Mouse (Mus musculus) midbrain, embryonic 13.5 days (tissue): ENCODE data around the gene Cog8. TPM values are rescaled to one million over a fixed set of nuclear protein-coding genes. Genes with fewer than 3 reads are reported as not detected.

Source experiments
- ATAC-seq: fragments of 200-750 bp; cut with Nextera tagmentation; 2 replicates; pipeline ENCODE4 v1.8.0; 2017; ENCODE audit warnings: mild to moderate bottlenecking, moderate TSS enrichment, moderate library complexity
- H3K27ac ChIP-seq: fragments of 300-500 bp; sonication (generic); 2 replicates; pipeline ENCODE4 v1.5.1; 2015; ENCODE audit warnings: inconsistent platforms, mild to moderate bottlenecking, moderate library complexity
- H3K27me3 ChIP-seq: fragments of 300-500 bp; sonication (generic); 2 replicates; pipeline ENCODE4 v1.6.1; 2015; ENCODE audit warnings: mild to moderate bottlenecking, inconsistent platforms
- H3K36me3 ChIP-seq: fragments of 300-500 bp; sonication (generic); 2 replicates; pipeline ENCODE4 v1.6.1; 2015; ENCODE audit warnings: mild to moderate bottlenecking, inconsistent platforms
- H3K4me1 ChIP-seq: fragments of 300-500 bp; sonication (generic); replicated peaks from 2 replicates; pipeline ENCODE4 v1.6.1; 2015; ENCODE audit warnings: inconsistent platforms
- H3K4me2 ChIP-seq: fragments of 300-500 bp; sonication (generic); replicated peaks from 2 replicates; pipeline ENCODE4 v1.6.1; 2015; ENCODE audit warnings: moderate library complexity, mild to moderate bottlenecking, inconsistent platforms
- H3K4me3 ChIP-seq: fragments of 300-500 bp; sonication (generic); replicated peaks from 2 replicates; pipeline ENCODE4 v1.5.1; 2015; ENCODE audit warnings: mild to moderate bottlenecking, inconsistent platforms
- H3K9ac ChIP-seq: fragments of 300-500 bp; sonication (generic); replicated peaks from 2 replicates; pipeline ENCODE4 v1.6.1; 2015; ENCODE audit warnings: mild to moderate bottlenecking, inconsistent platforms
- H3K9me3 ChIP-seq: fragments of 300-500 bp; sonication (generic); 2 replicates; pipeline ENCODE4 v1.6.1; 2016; ENCODE audit warnings: mild to moderate bottlenecking, inconsistent platforms
- WGBS: fragments of 180-500 bp; shearing (Covaris S2); methylation state at CpG from one replicate; pipeline ENCODE4 v1.1.7; 2015; 5-methylcytosine and 5-hydroxymethylcytosine counted together
- polyA plus RNA-seq: library from polyadenylated mRNA; unstranded; fragments of >200 nt; fragmentation: Nextera tagmentation; extraction: Ambion mirVana; gene quantifications from 2 replicates; pipeline ENCODE4 v1.2.1, GENCODE M21; 2015

The Cog8 gene
- polyA plus RNA-seq, 1 experiment from 2014 or later, result 42.0 TPM

DNA sequence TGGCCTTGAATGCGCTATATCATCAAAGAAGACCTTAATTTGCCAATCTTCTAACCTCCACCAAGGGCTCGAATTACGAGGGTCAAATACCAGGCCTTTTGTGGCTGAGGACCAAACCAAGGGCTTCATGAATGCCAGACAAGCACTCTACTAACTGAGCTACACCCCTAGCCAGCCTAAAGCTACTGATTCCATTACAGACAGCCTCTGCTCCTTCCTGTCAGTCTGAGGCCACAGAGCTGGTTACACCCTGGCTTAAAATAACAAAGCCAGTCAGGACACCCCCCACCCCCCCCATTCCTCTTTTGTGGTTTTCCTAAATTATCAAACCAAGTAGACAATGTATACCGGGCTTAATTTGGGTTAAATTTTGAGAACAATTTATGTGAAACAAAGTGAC is 17.2 kb upstream of the Cog8 start:
- H3K36me3 ChIP-seq, result peaks cover 93% of the 10 kb centered on the region
- no peaks in the 10 kb centered on the region for H3K9me3 ChIP-seq
- no peaks in the 10 kb centered on the region for H3K4me1 ChIP-seq
- no peak for ATAC-seq
- WGBS, result 89% methylated on average over 4 of the region's 4 CpGs
- H3K4me3 ChIP-seq, result no peak overlapping the region
- no peak overlapping the region for H3K27ac ChIP-seq
- H3K4me2 ChIP-seq, result no peak overlapping the region
- no peaks in the 10 kb centered on the region for H3K27me3 ChIP-seq
- no peak overlapping the region for H3K9ac ChIP-seq

DNA sequence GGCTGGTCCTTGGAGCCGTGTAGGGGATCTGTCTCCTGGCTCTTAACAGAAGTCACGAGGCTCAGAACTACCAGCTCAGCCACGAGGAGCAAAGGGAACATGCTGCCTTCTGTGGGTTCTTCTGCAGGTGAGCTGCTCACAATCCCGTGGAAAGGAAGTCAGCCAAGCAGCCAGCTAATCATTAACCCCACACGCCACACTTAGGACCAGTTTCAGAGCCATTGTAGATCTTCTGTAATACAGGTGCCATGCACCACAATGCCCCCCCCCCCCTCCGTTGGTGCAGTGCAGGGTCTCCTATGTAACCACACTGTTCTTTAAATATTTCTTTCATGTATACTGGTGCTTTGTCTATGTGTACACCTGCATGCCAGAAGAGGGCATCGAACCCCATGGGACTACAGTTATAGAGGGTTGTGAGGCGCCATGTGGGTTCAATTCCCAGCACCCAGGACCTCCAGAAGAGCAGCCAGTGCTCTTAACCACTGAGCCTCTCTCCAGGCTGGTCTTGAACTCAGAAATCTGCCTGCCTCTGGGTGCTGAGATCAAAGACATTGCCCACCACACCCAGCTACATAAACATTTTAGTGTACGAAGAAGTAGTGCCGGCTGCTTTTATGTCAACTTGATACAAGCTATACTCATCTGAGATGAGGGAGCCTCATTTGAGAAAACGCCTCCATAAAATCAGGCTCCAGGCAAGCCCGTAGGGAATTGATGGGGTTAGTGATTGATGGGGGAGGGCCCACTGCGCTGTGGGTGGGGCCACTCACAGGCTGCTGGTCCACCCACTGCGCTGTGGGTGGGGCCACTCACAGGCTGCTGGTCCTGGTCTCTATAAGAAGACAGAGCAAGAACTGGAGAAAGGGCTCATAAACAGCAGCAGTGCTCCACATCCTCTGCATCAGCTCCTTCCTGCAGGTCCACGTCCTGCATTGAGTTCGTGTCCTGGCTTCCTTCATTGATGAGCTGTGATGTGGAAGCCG is 9.3 kb upstream of the Cog8 start, which contains the start of gene Tmed6:
Gene Tmed6, minus strand, starts transcription at position 134 of the 986 bp plus-strand sequence.
- Histone ChIP-seq H3K27me3 (no peaks in the 10 kb centered on the region), H3K4me2 (no peak within 1 kb of the TSS), H3K4me3 (no peak within 1 kb of the TSS), H3K27ac (no peak within 1 kb of the TSS), H3K4me1 (no peaks in the 10 kb centered on the region), H3K36me3 (peaks cover 21% of the 10 kb centered on the region), H3K9ac (no peak within 1 kb of the TSS), H3K9me3 (no peaks in the 10 kb centered on the region)
- no peak for ATAC-seq
- WGBS, result 73% methylated on average over 17 of the region's 17 CpGs

DNA sequence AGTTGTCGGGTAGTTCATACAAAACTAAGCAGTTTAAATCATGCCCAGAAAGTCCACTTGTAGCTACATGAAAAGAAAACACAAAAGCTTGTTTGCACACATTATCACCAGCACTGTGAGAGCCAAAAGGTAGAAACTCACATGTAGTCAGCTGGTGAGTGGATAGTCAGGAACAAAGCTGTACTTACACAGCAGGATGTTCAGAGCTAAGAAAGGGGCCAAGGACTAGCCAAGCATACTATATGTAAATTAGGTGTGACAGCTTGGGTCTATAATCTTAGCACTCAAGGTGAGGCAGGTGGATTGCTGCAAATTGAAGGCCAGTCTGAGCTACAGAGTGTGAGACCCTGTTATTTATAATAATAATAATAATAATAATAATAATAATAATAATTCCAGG is 6.1 kb upstream of the Cog8 start:
- no peaks in the 10 kb centered on the region for H3K9me3 ChIP-seq
- 87% methylated on average over 1 of the region's 1 CpGs for WGBS
- no peak overlapping the region for H3K4me2 ChIP-seq
- no peak overlapping the region for H3K4me3 ChIP-seq
- H3K27me3 ChIP-seq, result no peaks in the 10 kb centered on the region
- H3K4me1 ChIP-seq, result peaks cover 9% of the 10 kb centered on the region
- peaks cover 21% of the 10 kb centered on the region for H3K36me3 ChIP-seq
- H3K27ac ChIP-seq, result no peak overlapping the region
- H3K9ac ChIP-seq, result no peak overlapping the region
- ATAC-seq, result no peak

DNA sequence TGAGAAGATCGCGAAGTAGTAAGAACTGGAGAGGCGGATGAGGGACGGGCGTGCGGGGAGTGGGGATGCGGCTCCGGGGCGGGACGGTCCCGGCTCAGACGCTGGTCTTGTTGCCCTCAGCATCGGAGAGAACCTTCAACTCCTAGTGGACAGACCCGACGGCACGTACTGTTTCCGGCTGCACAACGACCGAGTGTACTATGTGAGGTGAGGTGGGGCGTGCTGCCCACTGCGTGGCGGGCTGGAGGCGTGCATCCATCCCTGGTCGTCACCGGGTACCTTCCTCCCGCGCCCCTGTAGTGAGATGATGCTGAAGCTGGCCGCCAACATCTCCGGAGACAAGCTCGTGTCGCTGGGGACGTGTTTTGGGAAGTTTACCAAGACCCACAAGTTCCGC is 482 bp upstream of the Cog8 start:
- Histone ChIP-seq H3K4me1 (peaks cover 29% of the 10 kb centered on the region), H3K36me3 (peaks cover 49% of the 10 kb centered on the region), H3K4me3 (peak overlapping the region; percentile 71), H3K4me2 (peak overlapping the region; percentile 98), H3K9me3 (no peaks in the 10 kb centered on the region), H3K27me3 (no peaks in the 10 kb centered on the region), H3K27ac (0 out of 2 replicates have a peak overlapping the region, but pooled peaks have one; percentile 25), H3K9ac (peak overlapping the region; percentile 78)
- ATAC-seq, result peak; percentile 87
- whole genome bisulfite sequencing, result under 1% methylated on average over 33 of the region's 33 CpGs

DNA sequence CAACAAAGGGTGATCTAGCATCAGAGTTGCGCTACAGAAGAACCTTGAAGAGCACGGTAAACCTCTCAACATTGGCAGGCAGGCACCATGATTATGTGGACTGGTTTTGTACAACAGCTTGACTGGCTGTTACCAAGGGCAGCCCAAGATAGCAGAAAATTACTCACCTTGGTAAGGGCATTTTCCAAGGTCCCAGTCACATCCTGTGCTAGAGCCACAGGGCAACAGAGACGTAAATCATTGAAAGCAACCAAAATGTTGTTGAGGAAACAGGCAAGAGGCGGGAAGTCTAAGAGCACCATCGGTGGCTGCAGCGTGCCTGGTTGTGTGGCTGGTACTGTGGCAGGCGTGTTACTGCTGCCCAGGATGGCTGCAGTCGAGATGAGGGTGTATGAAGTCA is 4.4 kb downstream of the Cog8 start:
- H3K9ac ChIP-seq, result no peak overlapping the region
- H3K27ac ChIP-seq, result no peak overlapping the region
- H3K4me1 ChIP-seq, result peaks cover 36% of the 10 kb centered on the region
- no peaks in the 10 kb centered on the region for H3K9me3 ChIP-seq
- no peaks in the 10 kb centered on the region for H3K27me3 ChIP-seq
- 96% methylated on average over 8 of the region's 8 CpGs for WGBS
- no peak overlapping the region for H3K4me3 ChIP-seq
- no peak for ATAC-seq
- H3K36me3 ChIP-seq, result peaks cover 58% of the 10 kb centered on the region
- H3K4me2 ChIP-seq, result no peak overlapping the region

DNA sequence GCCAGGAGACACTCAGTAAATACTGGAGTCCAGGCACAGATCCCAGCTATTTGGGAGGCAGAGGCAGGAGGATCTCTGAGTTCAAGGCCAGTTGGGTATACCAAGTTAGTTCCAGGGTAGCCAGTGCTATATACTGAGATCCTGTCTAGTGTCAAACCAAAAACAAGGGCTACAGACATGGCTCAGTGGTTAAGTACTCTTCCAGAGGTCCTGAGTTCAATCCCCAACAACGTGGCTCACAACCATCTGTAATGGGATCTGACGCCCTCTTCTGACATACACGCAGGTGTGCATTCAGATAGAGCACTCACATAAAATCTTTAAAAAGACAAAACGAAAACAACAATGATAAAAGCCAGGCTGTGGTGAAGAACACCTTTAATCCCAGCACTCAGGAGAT is 7.0 kb downstream of the Cog8 start:
- H3K36me3 ChIP-seq, result peaks cover 81% of the 10 kb centered on the region
- H3K27ac ChIP-seq, result no peak overlapping the region
- no peaks in the 10 kb centered on the region for H3K27me3 ChIP-seq
- peak overlapping the region; percentile 78 for H3K4me2 ChIP-seq
- H3K9ac ChIP-seq, result no peak overlapping the region
- peaks cover 24% of the 10 kb centered on the region for H3K4me1 ChIP-seq
- peak overlapping the region; percentile 79 for H3K4me3 ChIP-seq
- 97% methylated on average over 4 of the region's 4 CpGs for WGBS
- no peak for ATAC-seq
- no peaks in the 10 kb centered on the region for H3K9me3 ChIP-seq

DNA sequence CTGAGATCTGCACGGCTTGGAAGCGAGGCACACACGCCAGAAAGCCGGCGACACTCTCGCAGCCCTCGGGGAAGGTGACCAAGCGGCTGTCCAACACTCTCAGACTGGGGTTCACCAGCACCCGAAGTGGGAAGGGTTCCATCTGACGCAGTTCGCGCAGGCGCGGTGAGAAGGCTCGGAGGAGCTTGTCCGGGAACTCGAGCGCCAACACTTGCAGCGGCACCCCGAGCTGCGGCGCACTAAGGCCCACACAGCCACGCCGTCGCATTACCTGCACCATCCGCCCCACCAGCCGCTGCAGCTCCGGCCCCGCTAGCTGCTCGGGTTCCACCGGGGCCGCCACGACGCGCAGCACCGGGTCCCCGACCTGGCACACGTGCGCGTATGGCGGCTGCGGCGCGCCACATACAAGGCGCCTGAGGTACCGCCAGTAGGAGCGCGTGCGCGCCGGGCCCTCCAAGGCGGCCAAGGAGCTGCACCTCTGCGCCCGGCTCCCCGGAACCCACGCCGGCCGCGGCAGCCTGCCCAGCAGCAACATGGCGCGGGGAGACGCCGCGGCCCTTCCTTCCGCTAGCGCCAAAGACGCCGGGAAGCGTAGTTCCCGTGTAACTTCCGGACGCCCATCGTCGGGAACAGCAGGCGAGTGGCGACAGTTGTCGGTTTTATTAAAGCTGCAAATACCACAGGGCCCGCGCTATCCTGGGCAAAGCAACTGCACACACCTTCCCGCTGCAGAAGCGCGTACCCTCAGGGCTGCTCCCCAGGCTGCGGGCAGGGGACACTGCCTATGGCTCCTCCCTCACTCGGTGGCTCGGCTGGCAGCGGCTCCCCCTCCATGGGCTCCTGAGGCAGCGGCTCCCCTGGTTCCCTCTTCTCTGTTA is 8.2 kb downstream of the Cog8 start, which contains the start of gene Pdf:
Gene Pdf, minus strand, starts transcription at position 554 of the 881 bp plus-strand sequence.
- Histone ChIP-seq H3K4me2 (peak within 1 kb of the TSS; percentile 78), H3K4me1 (peaks cover 24% of the 10 kb centered on the region), H3K27ac (peak within 1 kb of the TSS; percentile 91), H3K9me3 (no peaks in the 10 kb centered on the region), H3K4me3 (peak within 1 kb of the TSS; percentile 79), H3K27me3 (no peaks in the 10 kb centered on the region), H3K9ac (peak within 1 kb of the TSS; percentile 82), H3K36me3 (peaks cover 81% of the 10 kb centered on the region)
- under 1% methylated on average over 87 of the region's 87 CpGs for WGBS
- ATAC-seq, result peak; percentile 89

DNA sequence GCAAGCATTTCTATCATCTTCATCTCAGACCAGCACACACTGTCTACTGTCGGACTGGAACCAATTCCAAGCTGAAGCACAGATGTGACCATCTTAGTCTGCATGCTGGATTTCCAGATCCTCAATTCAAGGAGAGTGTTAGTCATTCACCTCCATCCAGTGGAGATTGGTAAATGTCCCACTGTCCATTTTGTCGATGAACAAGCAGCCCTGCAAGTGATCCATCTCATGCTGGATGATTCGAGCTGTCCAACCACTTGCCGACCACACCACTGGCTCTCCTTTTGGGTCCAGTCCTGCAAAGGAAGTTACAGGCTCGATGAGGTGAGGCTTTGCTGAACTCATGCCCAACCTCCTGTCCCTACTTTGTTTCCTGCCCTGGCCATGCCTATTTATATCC is 9.5 kb downstream of the Cog8 start:
- ATAC-seq, result no peak
- no peak overlapping the region for H3K9ac ChIP-seq
- H3K36me3 ChIP-seq, result peaks cover 81% of the 10 kb centered on the region
- H3K27me3 ChIP-seq, result no peaks in the 10 kb centered on the region
- H3K9me3 ChIP-seq, result no peaks in the 10 kb centered on the region
- no peak overlapping the region for H3K27ac ChIP-seq
- peaks cover 24% of the 10 kb centered on the region for H3K4me1 ChIP-seq
- H3K4me2 ChIP-seq, result no peak overlapping the region; the same call in 1 of the 2 replicates
- WGBS, result 91% methylated on average over 5 of the region's 5 CpGs
- no peak overlapping the region for H3K4me3 ChIP-seq

DNA sequence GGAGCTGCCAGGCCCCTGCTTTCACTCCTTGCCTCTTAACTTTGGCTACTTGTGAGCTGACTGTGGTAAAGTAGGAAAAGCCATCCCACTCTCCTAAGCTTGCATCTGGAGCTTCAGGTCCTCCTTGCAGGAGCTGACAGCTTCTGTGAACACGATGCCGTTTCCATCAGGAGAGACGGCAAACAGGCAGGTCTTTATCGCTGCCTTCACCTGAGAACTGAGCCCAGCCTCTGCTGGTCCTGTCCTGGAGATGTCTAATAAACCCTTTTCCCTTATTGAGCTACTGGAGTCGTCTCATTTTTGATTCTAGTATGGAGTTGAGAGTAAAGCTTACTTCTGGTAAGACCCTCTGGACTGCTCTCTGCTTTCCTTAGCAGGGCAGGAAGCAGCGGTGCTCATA is 11.0 kb downstream of the Cog8 start:
- Histone ChIP-seq H3K4me2 (no peak overlapping the region), H3K4me3 (no peak overlapping the region), H3K27ac (no peak overlapping the region), H3K9me3 (no peaks in the 10 kb centered on the region), H3K27me3 (no peaks in the 10 kb centered on the region), H3K9ac (no peak overlapping the region), H3K36me3 (peaks cover 81% of the 10 kb centered on the region), H3K4me1 (peaks cover 24% of the 10 kb centered on the region)
- WGBS, result 91% methylated on average over 6 of the region's 6 CpGs
- no peak for ATAC-seq

DNA sequence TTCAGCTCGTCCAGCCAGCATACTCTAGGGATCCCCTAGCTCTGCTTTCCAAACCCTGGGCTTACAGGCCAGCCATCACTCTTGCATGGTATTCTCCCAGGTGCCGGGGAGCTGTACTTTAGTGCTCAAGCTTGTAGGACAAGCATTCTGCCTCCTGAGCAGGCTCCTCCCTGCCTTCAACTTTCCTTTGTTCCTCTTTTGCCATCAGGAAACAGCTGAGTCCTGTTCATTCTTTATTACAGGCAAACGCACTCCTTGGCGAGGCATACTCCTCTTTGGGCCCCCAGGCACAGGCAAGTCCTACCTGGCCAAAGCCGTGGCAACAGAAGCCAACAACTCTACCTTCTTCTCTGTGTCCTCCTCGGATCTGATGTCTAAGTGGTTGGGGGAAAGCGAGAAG is 15.9 kb downstream of the Cog8 start:
- Histone ChIP-seq H3K36me3 (peaks cover 87% of the 10 kb centered on the region), H3K27me3 (no peaks in the 10 kb centered on the region), H3K4me1 (no peaks in the 10 kb centered on the region), H3K9me3 (no peaks in the 10 kb centered on the region), H3K4me3 (no peak overlapping the region), H3K9ac (no peak overlapping the region), H3K27ac (no peak overlapping the region), H3K4me2 (no peak overlapping the region)
- ATAC-seq, result no peak
- 88% methylated on average over 7 of the region's 7 CpGs for WGBS

DNA sequence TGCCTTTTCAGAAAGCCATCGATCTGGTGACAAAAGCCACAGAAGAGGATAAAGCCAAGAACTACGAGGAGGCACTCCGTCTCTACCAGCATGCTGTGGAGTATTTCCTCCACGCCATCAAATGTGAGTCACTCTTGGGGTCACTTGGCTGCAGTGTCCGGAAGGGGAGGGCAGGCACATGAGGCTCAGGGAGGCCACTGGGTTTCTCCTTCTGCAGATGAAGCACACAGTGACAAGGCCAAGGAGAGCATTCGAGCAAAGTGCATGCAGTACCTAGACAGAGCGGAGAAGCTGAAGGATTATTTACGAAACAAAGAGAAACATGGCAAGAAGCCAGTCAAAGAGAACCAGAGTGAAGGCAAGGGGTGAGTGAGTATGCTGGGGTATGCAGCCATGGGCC is 19.9 kb downstream of the Cog8 start:
- ATAC-seq, result no peak
- WGBS, result 88% methylated on average over 8 of the region's 8 CpGs
- H3K4me3 ChIP-seq, result no peak overlapping the region
- H3K4me2 ChIP-seq, result no peak overlapping the region
- no peaks in the 10 kb centered on the region for H3K27me3 ChIP-seq
- H3K36me3 ChIP-seq, result peaks cover 49% of the 10 kb centered on the region
- no peak overlapping the region for H3K27ac ChIP-seq
- H3K9me3 ChIP-seq, result no peaks in the 10 kb centered on the region
- peaks cover 27% of the 10 kb centered on the region for H3K4me1 ChIP-seq
- H3K9ac ChIP-seq, result no peak overlapping the region

DNA sequence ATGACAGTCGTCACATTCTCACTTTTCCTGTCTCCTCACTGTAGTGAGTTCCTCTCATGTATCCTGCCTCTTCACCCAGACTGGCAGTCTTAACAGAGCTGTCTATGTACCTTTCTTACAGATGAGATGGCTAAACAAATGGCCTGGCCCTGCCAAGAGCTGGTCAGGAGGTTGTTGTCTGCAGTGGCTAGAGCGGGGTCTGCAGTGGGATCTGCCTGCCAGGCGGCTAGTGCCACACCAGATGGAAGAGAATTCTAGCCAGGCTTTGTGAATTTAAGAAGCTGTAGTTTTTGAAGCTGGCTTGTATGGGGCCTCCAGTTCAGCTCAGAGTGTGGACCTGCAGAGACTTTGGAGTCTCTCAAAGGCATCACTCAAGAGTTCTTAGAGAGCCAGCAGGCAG is 20.8 kb downstream of the Cog8 start:
- peaks cover 39% of the 10 kb centered on the region for H3K36me3 ChIP-seq
- H3K4me1 ChIP-seq, result peaks cover 27% of the 10 kb centered on the region
- no peak overlapping the region for H3K4me3 ChIP-seq
- no peaks in the 10 kb centered on the region for H3K27me3 ChIP-seq
- H3K9me3 ChIP-seq, result no peaks in the 10 kb centered on the region
- no peak overlapping the region for H3K27ac ChIP-seq
- no peak overlapping the region for H3K4me2 ChIP-seq
- no peak overlapping the region for H3K9ac ChIP-seq
- 90% methylated on average over 3 of the region's 3 CpGs for WGBS
- no peak for ATAC-seq
